Mouse (Mus musculus) limb, embryonic 13.5 days (tissue): ENCODE results near the gene Ldlrad3. TPM values are rescaled to one million over a fixed set of nuclear protein-coding genes. Genes with fewer than 3 reads are reported as not detected.
A peak's percentile ranks its signal among the peaks of the same experiment; 100 is the strongest.

ENCODE experiments used
- ATAC-seq: fragments of 200-750 bp; cut with Nextera tagmentation; 2 replicates; pipeline ENCODE4 v1.8.0; 2017; ENCODE audit warnings: low read depth, moderate number of reproducible peaks, moderate TSS enrichment; ENCODE audit not compliant: low FRiP score
- H3K27ac ChIP-seq: fragments of 300-500 bp; sonication (generic); 2 replicates; pipeline ENCODE4 v1.5.1; 2015; ENCODE audit warnings: inconsistent platforms, mild to moderate bottlenecking, moderate library complexity
- H3K27me3 ChIP-seq: fragments of 300-500 bp; sonication (generic); 2 replicates; pipeline ENCODE4 v1.6.1; 2015; ENCODE audit warnings: mild to moderate bottlenecking, inconsistent platforms
- H3K36me3 ChIP-seq: fragments of 300-500 bp; sonication (generic); 2 replicates; pipeline ENCODE4 v1.6.1; 2015; ENCODE audit warnings: inconsistent platforms, mild to moderate bottlenecking, moderate library complexity
- H3K4me1 ChIP-seq: fragments of 300-500 bp; sonication (generic); 2 replicates; pipeline ENCODE4 v1.6.1; 2015; ENCODE audit warnings: inconsistent platforms
- H3K4me2 ChIP-seq: fragments of 300-500 bp; sonication (generic); replicated peaks from 2 replicates; pipeline ENCODE4 v1.6.1; 2015; ENCODE audit warnings: inconsistent platforms, mild to moderate bottlenecking, moderate library complexity
- H3K4me3 ChIP-seq: fragments of 300-500 bp; sonication (generic); 2 replicates; pipeline ENCODE4 v1.5.1; 2015; ENCODE audit warnings: moderate library complexity, mild to moderate bottlenecking, inconsistent platforms
- H3K9ac ChIP-seq: fragments of 300-500 bp; sonication (generic); 2 replicates; pipeline ENCODE4 v1.6.1; 2015; ENCODE audit warnings: mild to moderate bottlenecking, inconsistent platforms
- H3K9me3 ChIP-seq: fragments of 300-500 bp; sonication (generic); 2 replicates; pipeline ENCODE4 v1.6.1; 2016; ENCODE audit warnings: inconsistent platforms
- WGBS: fragments of 180-500 bp; shearing (Covaris S2); methylation state at CpG from one replicate; pipeline ENCODE4 v1.1.7; 2015; 5-methylcytosine and 5-hydroxymethylcytosine counted together
- polyA plus RNA-seq: library from polyadenylated mRNA; unstranded; fragments of >200 nt; fragmentation: Nextera tagmentation; extraction: Ambion mirVana; gene quantifications from 2 replicates; pipeline ENCODE4 v1.2.1, GENCODE M21; 2015

The Ldlrad3 gene
- polyA plus RNA-seq, 1 experiment from 2014 or later, result 71.9 TPM

- Histone ChIP-seq H3K9ac (no peak overlapping the region), H3K4me2 (no peak overlapping the region), H3K27me3 (no peaks in the 10 kb centered on the region), H3K36me3 (0 out of 2 replicates have a peak, but pooled peaks cover under 1% of the 10 kb centered on the region), H3K9me3 (no peaks in the 10 kb centered on the region), H3K27ac (no peak overlapping the region), H3K4me1 (peaks cover 77% of the 10 kb centered on the region), H3K4me3 (no peak overlapping the region)
- no peak for ATAC-seq
- 88% methylated on average over 4 of the region's 4 CpGs for WGBS
Measured at GRCm38 (mm10) chr2:102153516-102153915, 32.7 kb downstream of the Ldlrad3 start.

- no peaks in the 10 kb centered on the region for H3K9me3 ChIP-seq
- no peak for ATAC-seq
- no peaks in the 10 kb centered on the region for H3K36me3 ChIP-seq
- no peak overlapping the region for H3K4me3 ChIP-seq
- no peak overlapping the region for H3K9ac ChIP-seq
- peaks cover 77% of the 10 kb centered on the region for H3K4me1 ChIP-seq
- no peak overlapping the region for H3K4me2 ChIP-seq
- 87% methylated on average over 5 of the region's 5 CpGs for WGBS
- H3K27me3 ChIP-seq, result no peaks in the 10 kb centered on the region
- no peak overlapping the region for H3K27ac ChIP-seq
Measured at GRCm38 (mm10) chr2:102152851-102153250, 33.3 kb downstream of the Ldlrad3 start.

GRCm38 (mm10) chr2:102149058-102149457 lies 37.1 kb downstream of the Ldlrad3 start:
- H3K9me3 ChIP-seq, result no peaks in the 10 kb centered on the region
- no peak overlapping the region for H3K27ac ChIP-seq
- H3K9ac ChIP-seq, result no peak overlapping the region
- no peaks in the 10 kb centered on the region for H3K27me3 ChIP-seq
- H3K4me1 ChIP-seq, result peaks cover 49% of the 10 kb centered on the region
- WGBS, result 94% methylated on average over 2 of the region's 2 CpGs
- no peak for ATAC-seq
- H3K36me3 ChIP-seq, result no peaks in the 10 kb centered on the region
- no peak overlapping the region for H3K4me2 ChIP-seq
- no peak overlapping the region for H3K4me3 ChIP-seq

- H3K4me3 ChIP-seq, result no peak overlapping the region
- ATAC-seq, result no peak
- no peaks in the 10 kb centered on the region for H3K9me3 ChIP-seq
- H3K4me1 ChIP-seq, result peaks cover 39% of the 10 kb centered on the region
- H3K4me2 ChIP-seq, result no peak overlapping the region
- no peaks in the 10 kb centered on the region for H3K36me3 ChIP-seq
- no peak overlapping the region for H3K9ac ChIP-seq
- WGBS, result 68% methylated on average over 6 of the region's 6 CpGs
- no peak overlapping the region for H3K27ac ChIP-seq
- no peaks in the 10 kb centered on the region for H3K27me3 ChIP-seq
Measured at GRCm38 (mm10) chr2:102148093-102148492, 38.1 kb downstream of the Ldlrad3 start.

GRCm38 (mm10) chr2:102147561-102147960 lies 38.6 kb downstream of the Ldlrad3 start:
- Histone ChIP-seq H3K27me3 (no peaks in the 10 kb centered on the region), H3K4me3 (no peak overlapping the region), H3K27ac (no peak overlapping the region), H3K4me1 (peaks cover 38% of the 10 kb centered on the region), H3K9ac (no peak overlapping the region), H3K9me3 (no peaks in the 10 kb centered on the region), H3K36me3 (no peaks in the 10 kb centered on the region), H3K4me2 (no peak overlapping the region)
- WGBS, result 63% methylated on average over 4 of the region's 4 CpGs
- no peak for ATAC-seq

- H3K27ac ChIP-seq, result no peak overlapping the region
- H3K4me3 ChIP-seq, result no peak overlapping the region
- H3K4me1 ChIP-seq, result peaks cover 33% of the 10 kb centered on the region
- no peak overlapping the region for H3K4me2 ChIP-seq
- H3K9ac ChIP-seq, result no peak overlapping the region
- WGBS, result 84% methylated on average over 8 of the region's 8 CpGs
- ATAC-seq, result no peak
- H3K9me3 ChIP-seq, result no peaks in the 10 kb centered on the region
- no peaks in the 10 kb centered on the region for H3K27me3 ChIP-seq
- H3K36me3 ChIP-seq, result no peaks in the 10 kb centered on the region
Measured at GRCm38 (mm10) chr2:102146386-102146785, 39.8 kb downstream of the Ldlrad3 start.

- Histone ChIP-seq H3K4me2 (no peak overlapping the region), H3K4me1 (peaks cover 36% of the 10 kb centered on the region), H3K4me3 (no peak overlapping the region), H3K9me3 (no peaks in the 10 kb centered on the region), H3K27me3 (no peaks in the 10 kb centered on the region), H3K9ac (no peak overlapping the region), H3K36me3 (no peaks in the 10 kb centered on the region), H3K27ac (no peak overlapping the region)
- no peak for ATAC-seq
- WGBS, result 91% methylated on average over 3 of the region's 3 CpGs
Measured at GRCm38 (mm10) chr2:102145036-102145435, 41.1 kb downstream of the Ldlrad3 start.

- peaks cover 43% of the 10 kb centered on the region for H3K4me1 ChIP-seq
- 94% methylated on average over 1 of the region's 1 CpGs for WGBS
- no peak for ATAC-seq
- H3K27me3 ChIP-seq, result no peaks in the 10 kb centered on the region
- H3K4me3 ChIP-seq, result no peak overlapping the region
- no peaks in the 10 kb centered on the region for H3K9me3 ChIP-seq
- H3K9ac ChIP-seq, result no peak overlapping the region
- no peak overlapping the region for H3K27ac ChIP-seq
- H3K4me2 ChIP-seq, result no peak overlapping the region
- no peaks in the 10 kb centered on the region for H3K36me3 ChIP-seq
Measured at GRCm38 (mm10) chr2:102144311-102144710, 41.9 kb downstream of the Ldlrad3 start.

- H3K4me2 ChIP-seq, result no peak overlapping the region
- no peaks in the 10 kb centered on the region for H3K9me3 ChIP-seq
- H3K4me3 ChIP-seq, result no peak overlapping the region
- no peaks in the 10 kb centered on the region for H3K27me3 ChIP-seq
- ATAC-seq, result no peak
- no peaks in the 10 kb centered on the region for H3K36me3 ChIP-seq
- no peak overlapping the region for H3K27ac ChIP-seq
- no peak overlapping the region for H3K9ac ChIP-seq
- H3K4me1 ChIP-seq, result peaks cover 53% of the 10 kb centered on the region
- WGBS, result 39% methylated on average over 14 of the region's 14 CpGs
Measured at GRCm38 (mm10) chr2:102142654-102143271, 43.4 kb downstream of the Ldlrad3 start.

GRCm38 (mm10) chr2:102142197-102142623 lies 44.0 kb downstream of the Ldlrad3 start:
- H3K4me3 ChIP-seq, result no peak overlapping the region
- H3K4me1 ChIP-seq, result peaks cover 53% of the 10 kb centered on the region
- no peak overlapping the region for H3K4me2 ChIP-seq
- H3K27ac ChIP-seq, result no peak overlapping the region
- H3K9ac ChIP-seq, result no peak overlapping the region
- ATAC-seq, result no peak
- no peaks in the 10 kb centered on the region for H3K27me3 ChIP-seq
- WGBS, result 58% methylated on average over 4 of the region's 4 CpGs
- H3K9me3 ChIP-seq, result no peaks in the 10 kb centered on the region
- H3K36me3 ChIP-seq, result no peaks in the 10 kb centered on the region

- no peak overlapping the region for H3K4me2 ChIP-seq
- H3K9ac ChIP-seq, result no peak overlapping the region
- H3K4me3 ChIP-seq, result no peak overlapping the region
- H3K27me3 ChIP-seq, result no peaks in the 10 kb centered on the region
- ATAC-seq, result peak; percentile 52; the same call in 1 of the 2 replicates
- peaks cover 61% of the 10 kb centered on the region for H3K4me1 ChIP-seq
- WGBS, result 49% methylated on average over 2 of the region's 2 CpGs
- H3K27ac ChIP-seq, result no peak overlapping the region
- no peaks in the 10 kb centered on the region for H3K9me3 ChIP-seq
- H3K36me3 ChIP-seq, result no peaks in the 10 kb centered on the region
Measured at GRCm38 (mm10) chr2:102141199-102141598, 45.0 kb downstream of the Ldlrad3 start.

GRCm38 (mm10) chr2:102137922-102138321 lies 48.3 kb downstream of the Ldlrad3 start:
- 16% methylated on average over 6 of the region's 6 CpGs for WGBS
- H3K27me3 ChIP-seq, result no peaks in the 10 kb centered on the region
- H3K27ac ChIP-seq, result peak overlapping the region; percentile 71; the same call in 1 of the 2 replicates
- no peak overlapping the region for H3K9ac ChIP-seq
- H3K4me3 ChIP-seq, result no peak overlapping the region
- no peaks in the 10 kb centered on the region for H3K9me3 ChIP-seq
- no peak for ATAC-seq
- H3K4me1 ChIP-seq, result peaks cover 92% of the 10 kb centered on the region
- no peaks in the 10 kb centered on the region for H3K36me3 ChIP-seq
- H3K4me2 ChIP-seq, result peak overlapping the region; percentile 41

- WGBS, result 70% methylated on average over 3 of the region's 3 CpGs
- Histone ChIP-seq H3K36me3 (no peaks in the 10 kb centered on the region), H3K27ac (0 out of 2 replicates have a peak overlapping the region, but pooled peaks have one; percentile 18), H3K4me2 (no peak overlapping the region), H3K27me3 (no peaks in the 10 kb centered on the region), H3K9ac (no peak overlapping the region), H3K9me3 (no peaks in the 10 kb centered on the region), H3K4me3 (no peak overlapping the region), H3K4me1 (peaks cover 98% of the 10 kb centered on the region)
- no peak for ATAC-seq
Measured at GRCm38 (mm10) chr2:102136184-102136583, 50.0 kb downstream of the Ldlrad3 start.
